Mouse (Mus musculus) midbrain, embryonic 11.5 days (tissue): ENCODE data around the gene Kcnh2. TPM values are rescaled to one million over a fixed set of nuclear protein-coding genes. Genes with fewer than 3 reads are reported as not detected.
A peak's percentile ranks its signal among the peaks of the same experiment; 100 is the strongest.

Source experiments
- ATAC-seq: fragments of 200-750 bp; cut with Nextera tagmentation; 2 replicates; pipeline ENCODE4 v1.8.0; 2017; ENCODE audit warnings: moderate TSS enrichment, moderate library complexity; ENCODE audit not compliant: low FRiP score
- DNase-seq: peaks from one replicate; pipeline ENCODE4 v3.0.0; 2015; ENCODE audit warnings: low spot score; ENCODE audit errors: missing footprints
- H3K27ac ChIP-seq: fragments of 300-500 bp; sonication (generic); 2 replicates; pipeline ENCODE4 v1.5.1; 2014; ENCODE audit warnings: low read depth, low read length
- H3K27me3 ChIP-seq: fragments of 300-500 bp; sonication (generic); 2 replicates; pipeline ENCODE4 v1.6.1; 2014; ENCODE audit warnings: mild to moderate bottlenecking, low read length, moderate library complexity, mixed read lengths; ENCODE audit not compliant: control insufficient read depth, insufficient read depth
- H3K36me3 ChIP-seq: fragments of 300-500 bp; sonication (generic); 2 replicates; pipeline ENCODE4 v1.6.1; 2014; ENCODE audit warnings: mild to moderate bottlenecking, low read length, moderate library complexity, mixed read lengths; ENCODE audit not compliant: control insufficient read depth, insufficient read depth
- H3K4me1 ChIP-seq: fragments of 300-500 bp; sonication (generic); 2 replicates; pipeline ENCODE4 v1.6.1; 2014; ENCODE audit warnings: low read length; ENCODE audit not compliant: control insufficient read depth, insufficient read depth
- H3K4me2 ChIP-seq: fragments of 300-500 bp; sonication (generic); 2 replicates; pipeline ENCODE4 v1.6.1; 2014; ENCODE audit warnings: mild to moderate bottlenecking, moderate library complexity
- H3K4me3 ChIP-seq: fragments of 300-500 bp; sonication (generic); 2 replicates; pipeline ENCODE4 v1.5.1; 2014; ENCODE audit warnings: low read depth, low read length
- H3K9ac ChIP-seq: fragments of 300-500 bp; sonication (generic); 2 replicates; pipeline ENCODE4 v1.6.1; 2014; ENCODE audit warnings: low read length
- H3K9me3 ChIP-seq: fragments of 300-500 bp; sonication (generic); 2 replicates; pipeline ENCODE4 v1.6.1; 2016; ENCODE audit warnings: low read length; ENCODE audit not compliant: control insufficient read depth
- WGBS: fragments of 180-500 bp; shearing (Covaris S2); extraction: QIAGEN DNeasy Blood & Tissue Kit; methylation state at CpG from one replicate; pipeline ENCODE4 v1.1.7; 2014; 5-methylcytosine and 5-hydroxymethylcytosine counted together
- polyA plus RNA-seq: library from polyadenylated mRNA; unstranded; fragments of >200 nt; fragmentation: Nextera tagmentation; extraction: Ambion mirVana; gene quantifications from 2 replicates; pipeline ENCODE4 v1.2.1, GENCODE M21; 2014

Gene Kcnh2
- polyA plus RNA-seq, 1 experiment from 2014 or later, result 16.2 TPM

- WGBS, result 76% methylated on average over 7 of the region's 7 CpGs
- no peaks in the 10 kb centered on the region for H3K4me1 ChIP-seq
- H3K9me3 ChIP-seq, result no peaks in the 10 kb centered on the region
- H3K9ac ChIP-seq, result no peak overlapping the region
- H3K27me3 ChIP-seq, result no peaks in the 10 kb centered on the region
- no peaks in the 10 kb centered on the region for H3K36me3 ChIP-seq
- DNase-seq, result no peak
- H3K4me3 ChIP-seq, result no peak overlapping the region
- H3K4me2 ChIP-seq, result no peak overlapping the region
- H3K27ac ChIP-seq, result no peak overlapping the region
- no peak for ATAC-seq
Observed at GRCm38 (mm10) chr5:24286221-24286970, 65.0 kb downstream of the Kcnh2 start.

GRCm38 (mm10) chr5:24284145-24284544 is 67.3 kb downstream of the Kcnh2 start:
- DNase-seq (no peak), ATAC-seq (no peak)

GRCm38 (mm10) chr5:24283181-24283580 is 68.2 kb downstream of the Kcnh2 start:
- H3K27ac ChIP-seq, result no peak overlapping the region
- H3K9me3 ChIP-seq, result no peaks in the 10 kb centered on the region
- DNase-seq (no peak), ATAC-seq (no peak)
- H3K36me3 ChIP-seq, result no peaks in the 10 kb centered on the region
- no peak overlapping the region for H3K4me3 ChIP-seq
- H3K4me2 ChIP-seq, result no peak overlapping the region
- WGBS, result 79% methylated on average over 5 of the region's 5 CpGs
- H3K27me3 ChIP-seq, result no peaks in the 10 kb centered on the region
- H3K9ac ChIP-seq, result no peak overlapping the region
- peaks cover 7% of the 10 kb centered on the region for H3K4me1 ChIP-seq

More at GRCm38 (mm10) chr5:24284145-24284544, 67.3 kb downstream of the Kcnh2 start:
- 82% methylated on average over 6 of the region's 6 CpGs for WGBS
- Histone ChIP-seq H3K4me1 (peaks cover 7% of the 10 kb centered on the region), H3K9ac (no peak overlapping the region), H3K9me3 (no peaks in the 10 kb centered on the region), H3K4me2 (no peak overlapping the region), H3K36me3 (no peaks in the 10 kb centered on the region), H3K4me3 (no peak overlapping the region), H3K27ac (no peak overlapping the region), H3K27me3 (no peaks in the 10 kb centered on the region)

GRCm38 (mm10) chr5:24280523-24280922 is 70.9 kb downstream of the Kcnh2 start:
- peak; percentile 67 for ATAC-seq
- Histone ChIP-seq H3K9ac (no peak overlapping the region), H3K27ac (peak overlapping the region; percentile 26; the same call in 1 of the 2 replicates), H3K4me3 (no peak overlapping the region), H3K36me3 (no peaks in the 10 kb centered on the region), H3K27me3 (no peaks in the 10 kb centered on the region), H3K4me2 (no peak overlapping the region), H3K9me3 (no peaks in the 10 kb centered on the region), H3K4me1 (peaks cover 8% of the 10 kb centered on the region)
- WGBS, result 42% methylated on average over 2 of the region's 2 CpGs
- no peak for DNase-seq

- WGBS, result 87% methylated on average over 4 of the region's 4 CpGs
- Histone ChIP-seq H3K36me3 (no peaks in the 10 kb centered on the region), H3K4me2 (no peak overlapping the region), H3K9ac (no peak overlapping the region), H3K27me3 (no peaks in the 10 kb centered on the region), H3K4me3 (no peak overlapping the region), H3K4me1 (peaks cover 10% of the 10 kb centered on the region), H3K9me3 (no peaks in the 10 kb centered on the region), H3K27ac (no peak overlapping the region)
- ATAC-seq, result no peak
- no peak for DNase-seq
Observed at GRCm38 (mm10) chr5:24279527-24279926, 71.9 kb downstream of the Kcnh2 start.

GRCm38 (mm10) chr5:24278206-24278605 is 73.2 kb downstream of the Kcnh2 start:
- 80% methylated on average over 10 of the region's 10 CpGs for WGBS
- H3K4me3 ChIP-seq, result no peak overlapping the region

GRCm38 (mm10) chr5:24273683-24274621 is 77.5 kb downstream of the Kcnh2 start:
- Histone ChIP-seq H3K9me3 (no peaks in the 10 kb centered on the region), H3K4me2 (no peak overlapping the region), H3K4me1 (0 out of 2 replicates have a peak, but pooled peaks cover 2% of the 10 kb centered on the region), H3K27me3 (no peaks in the 10 kb centered on the region), H3K36me3 (no peaks in the 10 kb centered on the region), H3K9ac (no peak overlapping the region), H3K27ac (no peak overlapping the region), H3K4me3 (no peak overlapping the region)
- DNase-seq (peak; percentile 80), ATAC-seq (no peak)
- WGBS, result 78% methylated on average over 9 of the region's 9 CpGs

More at GRCm38 (mm10) chr5:24278206-24278605, 73.2 kb downstream of the Kcnh2 start:
- Histone ChIP-seq H3K9me3 (no peaks in the 10 kb centered on the region), H3K4me1 (peaks cover 10% of the 10 kb centered on the region), H3K4me2 (no peak overlapping the region), H3K36me3 (no peaks in the 10 kb centered on the region), H3K27ac (no peak overlapping the region), H3K27me3 (no peaks in the 10 kb centered on the region), H3K9ac (no peak overlapping the region)
- DNase-seq (no peak), ATAC-seq (no peak)

- ATAC-seq (no peak), DNase-seq (no peak)
- Histone ChIP-seq H3K27ac (no peak overlapping the region), H3K4me2 (no peak overlapping the region), H3K27me3 (no peaks in the 10 kb centered on the region), H3K9me3 (no peaks in the 10 kb centered on the region), H3K36me3 (no peaks in the 10 kb centered on the region), H3K9ac (no peak overlapping the region), H3K4me3 (no peak overlapping the region), H3K4me1 (0 out of 2 replicates have a peak, but pooled peaks cover 5% of the 10 kb centered on the region)
- 83% methylated on average over 4 of the region's 4 CpGs for WGBS
Observed at GRCm38 (mm10) chr5:24270941-24271340, 80.5 kb downstream of the Kcnh2 start.
